Mouse (Mus musculus) left cerebral cortex, adult 9 months (tissue): ENCODE measurements around the gene Tigd3.
A peak's percentile ranks its signal among the peaks of the same experiment; 100 is the strongest.
"Not testable (repeated sequence)": the region's sequence is repeated elsewhere in the genome, so short reads cannot be mapped to it uniquely, and the experiment has no call there.

Source experiments
- DNase-seq, 2 experiments: peaks; one replicate each; pipeline ENCODE4 v3.0.0; 2022; ENCODE audit warnings: low spot score in 2 of 2

Tigd3 gene

GRCm38 (mm10) chr19:5922119-5922942 lies 28.4 kb upstream of the Tigd3 start:
- DNase-seq, result no peak

- DNase-seq, result no peak
Observed at GRCm38 (mm10) chr19:5921715-5922114, 27.8 kb upstream of the Tigd3 start.

- no peak for DNase-seq
Observed at GRCm38 (mm10) chr19:5913007-5913719, 19.2 kb upstream of the Tigd3 start, which contains the start of gene Dpf2. Dpf2 (minus strand) TSS chr19:5913010.

- peak; percentile 96 to 99 for DNase-seq
Observed at GRCm38 (mm10) chr19:5912103-5913006, 18.4 kb upstream of the Tigd3 start.

- no peak for DNase-seq
Observed at GRCm38 (mm10) chr19:5911430-5912102, 17.6 kb upstream of the Tigd3 start.

GRCm38 (mm10) chr19:5910221-5910620 lies 16.3 kb upstream of the Tigd3 start:
- no peak for DNase-seq

GRCm38 (mm10) chr19:5907275-5907674 lies 13.3 kb upstream of the Tigd3 start:
- DNase-seq, result no peak

GRCm38 (mm10) chr19:5893282-5894001 lies 507 bp downstream of the Tigd3 start:
- no peak for DNase-seq

- DNase-seq, result no peak
Observed at GRCm38 (mm10) chr19:5892735-5893134, 1.2 kb downstream of the Tigd3 start.

GRCm38 (mm10) chr19:5892262-5892661 lies 1.7 kb downstream of the Tigd3 start:
- DNase-seq, result no peak

GRCm38 (mm10) chr19:5891521-5892258 lies 2.3 kb downstream of the Tigd3 start:
- no peak for DNase-seq

GRCm38 (mm10) chr19:5889211-5889610 lies 4.7 kb downstream of the Tigd3 start:
- DNase-seq, result no peak

- no peak for DNase-seq
Observed at GRCm38 (mm10) chr19:5887234-5887815, 6.6 kb downstream of the Tigd3 start.

- no peak for DNase-seq
Observed at GRCm38 (mm10) chr19:5885838-5886237, 8.1 kb downstream of the Tigd3 start.

- DNase-seq, result no peak
Observed at GRCm38 (mm10) chr19:5883935-5884334, 10.0 kb downstream of the Tigd3 start.

GRCm38 (mm10) chr19:5882079-5882478 lies 11.9 kb downstream of the Tigd3 start:
- DNase-seq, result not testable (repeated sequence)

GRCm38 (mm10) chr19:5881155-5881554 lies 12.8 kb downstream of the Tigd3 start:
- no peak for DNase-seq

- DNase-seq, result no peak
Observed at GRCm38 (mm10) chr19:5879735-5880134, 14.2 kb downstream of the Tigd3 start.

GRCm38 (mm10) chr19:5878916-5879315 lies 15.0 kb downstream of the Tigd3 start:
- DNase-seq, result no peak

- DNase-seq, result no peak
Observed at GRCm38 (mm10) chr19:5878362-5878722, 15.6 kb downstream of the Tigd3 start.
